Comparison of ENCODE assay signal across 8 mouse cellular contexts in genomic region chr5:126787706-126788610, GRCm38 (mm10).
DNase-seq lines count a peak whose midpoint lies in the region; ATAC-seq and TF ChIP-seq lines count a peak whose summit lies in the region.

No protein-coding gene starts in this region.

- peak; percentile 90 for ATAC-seq in intestine, embryonic 16.5 days
- ATAC-seq in liver, embryonic 16.5 days (ENCODE audit: low read depth): no peak

- H3K27ac ChIP-seq in intestine, embryonic 16.5 days (ENCODE audit: low read length): no peak overlapping the region
- no peak overlapping the region for H3K27ac ChIP-seq in liver, embryonic 16.5 days (ENCODE audit: low read length)
- H3K27ac ChIP-seq in olfactory bulb, adult 2 months (ENCODE audit: insufficient read depth, low read depth, low read length): no peak overlapping the region

- H3K4me1 ChIP-seq in intestine, embryonic 16.5 days (ENCODE audit: control insufficient read depth, insufficient read depth, low read length): no peaks in the 10 kb centered on the region
- no peaks in the 10 kb centered on the region for H3K4me1 ChIP-seq in liver, embryonic 16.5 days (ENCODE audit: control insufficient read depth, low read depth, low read length)
- peaks cover 7% of the 10 kb centered on the region; the same call in 1 of the 2 replicates for H3K4me1 ChIP-seq in olfactory bulb, adult 2 months (ENCODE audit: control insufficient read depth, insufficient read depth, low read length)

- no peak overlapping the region for H3K9ac ChIP-seq in intestine, embryonic 16.5 days (ENCODE audit: low read depth, low read length)
- no peak overlapping the region for H3K9ac ChIP-seq in liver, embryonic 16.5 days (ENCODE audit: low read depth, low read length)

- no peak for TF ChIP-seq POLR2A in brain, embryonic 14.5 days (IDR thresholded peaks at IDR 0.05; ENCODE audit: borderline replicate concordance, extremely low read depth, insufficient read depth, insufficient read length, poor library complexity, severe bottlenecking)
- TF ChIP-seq POLR2A in olfactory bulb, adult 2 months (IDR thresholded peaks at IDR 0.05; ENCODE audit: insufficient read depth, low read depth, low read length): no peak

- peak; percentile 14 for DNase-seq in ES-CJ7 (ENCODE audit: low read depth, low spot score)
- DNase-seq in brain, embryonic 14.5 days (ENCODE audit: low read depth): peak; percentile 68
- DNase-seq in heart, adult 11 months: peak; percentile 95
- no peak for DNase-seq in thymus, postnatal 25 days
- no peak for DNase-seq in spleen, postnatal 14 days (ENCODE audit: low spot score in 2 of 2)

- H3K4me2 ChIP-seq in intestine, embryonic 16.5 days (ENCODE audit: low read depth, low read length): peak overlapping the region; percentile 56
- peak overlapping the region; percentile 20; the same call in 1 of the 2 replicates for H3K4me2 ChIP-seq in liver, embryonic 16.5 days (ENCODE audit: low read depth, low read length)

- no peaks in the 10 kb centered on the region for H3K36me3 ChIP-seq in intestine, embryonic 16.5 days (ENCODE audit: control insufficient read depth, insufficient read depth, low read length)
- no peaks in the 10 kb centered on the region for H3K36me3 ChIP-seq in liver, embryonic 16.5 days (ENCODE audit: control insufficient read depth, insufficient read depth)

- 3% methylated on average over 29 of the region's 29 CpGs for WGBS in intestine, embryonic 16.5 days
- WGBS in liver, embryonic 16.5 days (ENCODE audit: insufficient replicate concordance): 7% methylated on average over 29 of the region's 29 CpGs
- WGBS in olfactory bulb, adult 2 months: 8% methylated on average over 29 of the region's 29 CpGs

- H3K9me3 ChIP-seq in intestine, embryonic 16.5 days (ENCODE audit: control insufficient read depth, low read length): no peaks in the 10 kb centered on the region
- H3K9me3 ChIP-seq in liver, embryonic 16.5 days (replicated peaks; ENCODE audit: control insufficient read depth, low read length): no peaks in the 10 kb centered on the region

- no peaks in the 10 kb centered on the region; the same call in 1 of the 2 replicates for H3K27me3 ChIP-seq in intestine, embryonic 16.5 days (replicated peaks; ENCODE audit: control insufficient read depth, insufficient read depth, low read length)
- no peaks in the 10 kb centered on the region for H3K27me3 ChIP-seq in liver, embryonic 16.5 days (ENCODE audit: control insufficient read depth, insufficient read depth, low read depth, low read length)

- no peak for TF ChIP-seq CTCF in brain, embryonic 14.5 days (IDR thresholded peaks at IDR 0.05; ENCODE audit: borderline replicate concordance, extremely low read depth, insufficient read depth, insufficient read length)
- TF ChIP-seq CTCF in olfactory bulb, adult 2 months (IDR thresholded peaks at IDR 0.05; ENCODE audit: insufficient read depth, low read depth, low read length): no peak

- peak overlapping the region; percentile 40 for H3K4me3 ChIP-seq in intestine, embryonic 16.5 days (ENCODE audit: low read length)
- 0 out of 2 replicates have a peak overlapping the region, but pooled peaks have one; percentile 11 for H3K4me3 ChIP-seq in liver, embryonic 16.5 days (ENCODE audit: low read depth, low read length)
- peak overlapping the region; percentile 24 for H3K4me3 ChIP-seq in olfactory bulb, adult 2 months (ENCODE audit: insufficient read depth, low read depth, low read length)

Comparison
In these comparisons a context has a peak if more than half of its experiments do, and no peak if none do; other contexts are left out.
1. DNase-seq: peak in ES-CJ7 (single experiment), brain, embryonic 14.5 days (single experiment) and heart, adult 11 months (single experiment); none in thymus, postnatal 25 days (single experiment) and spleen, postnatal 14 days (0 of 2).
2. Peak in every context shown above with its lines, with median percentiles within 50 percentile points of each other: H3K4me3 ChIP-seq.